Mouse (Mus musculus): ENCODE measurements at regions not wholly inside any gene's neighbourhood (a gene's known extent, or its start where the extent isn't known, plus 50 kb on each side); places are given as distances from the start of the nearest gene placed in this dataset.

DNA sequence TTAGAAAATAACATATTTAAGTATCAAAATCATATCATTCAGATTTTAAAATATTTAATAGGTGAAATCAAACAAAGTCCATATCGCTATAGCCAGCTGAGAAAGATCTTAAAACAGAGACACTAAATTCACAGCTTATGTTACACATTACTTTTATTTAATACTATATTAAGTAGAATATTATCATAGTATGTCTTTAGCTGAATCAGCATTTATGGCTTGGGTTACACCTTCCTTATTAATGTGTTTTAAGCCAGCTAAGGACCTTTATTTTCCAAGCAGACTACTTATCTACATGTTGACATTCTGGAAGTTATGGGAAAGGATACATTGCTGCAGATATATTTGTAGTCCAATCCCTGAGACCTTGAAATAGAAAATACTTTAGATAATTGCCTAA is 684.9 kb upstream of the Adgrl4 start:
- no peak overlapping the region for H3K27ac ChIP-seq
- no peak overlapping the region for H3K4me2 ChIP-seq (replicated peaks)
- no peaks in the 10 kb centered on the region for H3K36me3 ChIP-seq
- ATAC-seq, result no peak
- no peaks in the 10 kb centered on the region for H3K27me3 ChIP-seq
- H3K9ac ChIP-seq (replicated peaks), result no peak overlapping the region
- no peaks in the 10 kb centered on the region for H3K4me1 ChIP-seq (replicated peaks)
- H3K4me3 ChIP-seq (replicated peaks), result no peak overlapping the region
- 98% methylated on average over 1 of the region's 1 CpGs for WGBS
- H3K9me3 ChIP-seq, result no peaks in the 10 kb centered on the region

DNA sequence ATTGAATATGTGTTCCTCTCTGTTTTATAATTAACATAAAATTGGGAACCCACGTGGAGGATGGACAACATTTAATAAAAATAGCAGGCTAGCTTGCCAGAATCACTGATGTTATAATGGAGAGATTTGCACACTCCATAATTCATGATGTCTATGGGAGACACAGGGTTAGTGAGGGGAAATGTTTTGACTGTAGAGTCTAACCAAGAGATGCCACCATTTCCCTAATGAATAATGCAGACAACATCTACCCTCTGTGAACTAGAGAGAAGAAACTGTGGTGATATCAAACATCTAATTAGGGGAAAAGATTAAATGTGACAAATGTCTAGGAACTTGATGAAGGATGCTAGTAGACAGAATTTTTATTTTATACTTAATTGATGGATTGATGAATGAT is 677.8 kb upstream of the Adgrl4 start:
- Histone ChIP-seq H3K4me3 (replicated peaks) (no peak overlapping the region), H3K9me3 (no peaks in the 10 kb centered on the region), H3K9ac (replicated peaks) (no peak overlapping the region), H3K4me2 (replicated peaks) (no peak overlapping the region), H3K4me1 (replicated peaks) (no peaks in the 10 kb centered on the region), H3K27me3 (no peaks in the 10 kb centered on the region), H3K27ac (no peak overlapping the region), H3K36me3 (no peaks in the 10 kb centered on the region)
- ATAC-seq, result no peak
- 61% methylated on average over 1 of the region's 1 CpGs for WGBS

DNA sequence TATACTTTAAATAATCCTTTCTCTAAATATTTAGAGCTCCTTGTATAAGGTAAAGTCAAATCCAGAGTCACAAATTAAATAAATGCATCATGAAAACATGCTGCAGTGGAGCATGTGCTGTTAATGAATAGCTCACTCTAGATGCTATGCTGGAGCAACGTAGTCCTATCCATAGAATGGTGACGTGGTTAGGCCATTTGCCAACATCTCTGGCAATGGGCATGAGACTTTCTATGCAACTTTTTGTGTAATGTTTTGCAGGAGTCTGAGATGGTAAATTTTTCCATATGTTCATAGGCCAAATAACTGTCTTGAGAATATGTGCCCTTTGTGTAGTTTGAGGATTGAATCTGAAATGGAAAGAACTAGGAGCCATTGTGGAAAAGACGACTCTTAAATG is 653.1 kb upstream of the Adgrl4 start:
- Histone ChIP-seq H3K9ac (replicated peaks) (no peak overlapping the region), H3K4me2 (replicated peaks) (no peak overlapping the region)
- 92% methylated on average over 3 of the region's 3 CpGs for WGBS

DNA sequence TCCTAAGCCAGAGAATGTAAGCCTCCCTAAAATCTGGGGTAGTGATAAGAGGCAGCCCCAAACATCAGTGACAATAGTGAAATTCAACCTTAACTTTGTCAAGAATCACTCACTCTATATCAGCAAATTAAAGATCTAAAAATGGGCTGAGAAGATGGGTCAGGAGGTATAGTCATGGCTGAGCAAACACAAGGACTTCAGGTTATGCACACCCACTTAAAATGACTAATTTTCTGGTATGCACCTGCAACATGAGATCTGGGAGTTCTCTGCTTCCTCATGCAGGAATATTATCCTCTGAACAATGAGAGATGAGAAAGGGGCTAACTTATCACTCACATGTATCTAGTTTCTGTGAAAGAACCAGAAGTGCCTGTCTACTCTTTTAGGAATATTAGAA is 619.9 kb upstream of the Adgrl4 start:
- no peak overlapping the region for H3K27ac ChIP-seq
- no peaks in the 10 kb centered on the region for H3K36me3 ChIP-seq
- H3K4me2 ChIP-seq (replicated peaks), result no peak overlapping the region
- H3K4me3 ChIP-seq (replicated peaks), result no peak overlapping the region
- no peaks in the 10 kb centered on the region for H3K27me3 ChIP-seq
- H3K4me1 ChIP-seq (replicated peaks), result no peaks in the 10 kb centered on the region
- no peaks in the 10 kb centered on the region for H3K9me3 ChIP-seq
- H3K9ac ChIP-seq (replicated peaks), result no peak overlapping the region
- no peak for ATAC-seq

More for the DNA sequence above, 653.1 kb upstream of the Adgrl4 start:
- no peaks in the 10 kb centered on the region for H3K4me1 ChIP-seq (replicated peaks)
- H3K36me3 ChIP-seq, result no peaks in the 10 kb centered on the region
- H3K4me3 ChIP-seq (replicated peaks), result no peak overlapping the region
- no peak overlapping the region for H3K27ac ChIP-seq
- ATAC-seq, result no peak
- H3K27me3 ChIP-seq, result no peaks in the 10 kb centered on the region
- H3K9me3 ChIP-seq, result no peaks in the 10 kb centered on the region

DNA sequence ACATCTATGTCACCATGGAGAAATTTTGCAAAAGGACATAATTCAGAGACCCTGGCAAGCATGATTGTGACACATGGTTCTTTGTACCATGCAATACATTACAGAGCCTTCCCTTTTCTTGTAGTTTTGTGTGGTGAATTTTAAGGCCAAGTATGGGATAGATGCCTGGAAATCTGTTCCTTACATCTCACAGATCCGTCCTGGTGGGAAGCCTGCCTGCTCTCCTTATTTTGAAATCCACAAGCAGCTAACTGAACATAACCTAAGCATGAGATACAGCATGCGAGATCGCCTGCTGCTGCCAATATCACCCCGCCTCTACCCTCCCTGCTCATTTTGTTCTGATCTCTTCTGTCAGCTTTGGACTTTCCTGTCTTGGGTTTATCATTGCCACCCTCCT is 618.3 kb upstream of the Adgrl4 start:
- ATAC-seq, result no peak
- H3K9me3 ChIP-seq, result no peaks in the 10 kb centered on the region
- H3K9ac ChIP-seq (replicated peaks), result no peak overlapping the region
- H3K4me3 ChIP-seq (replicated peaks), result no peak overlapping the region
- WGBS, result 81% methylated on average over 4 of the region's 4 CpGs
- no peaks in the 10 kb centered on the region for H3K4me1 ChIP-seq (replicated peaks)
- H3K27me3 ChIP-seq, result no peaks in the 10 kb centered on the region
- H3K4me2 ChIP-seq (replicated peaks), result no peak overlapping the region
- H3K36me3 ChIP-seq, result no peaks in the 10 kb centered on the region
- no peak overlapping the region for H3K27ac ChIP-seq

DNA sequence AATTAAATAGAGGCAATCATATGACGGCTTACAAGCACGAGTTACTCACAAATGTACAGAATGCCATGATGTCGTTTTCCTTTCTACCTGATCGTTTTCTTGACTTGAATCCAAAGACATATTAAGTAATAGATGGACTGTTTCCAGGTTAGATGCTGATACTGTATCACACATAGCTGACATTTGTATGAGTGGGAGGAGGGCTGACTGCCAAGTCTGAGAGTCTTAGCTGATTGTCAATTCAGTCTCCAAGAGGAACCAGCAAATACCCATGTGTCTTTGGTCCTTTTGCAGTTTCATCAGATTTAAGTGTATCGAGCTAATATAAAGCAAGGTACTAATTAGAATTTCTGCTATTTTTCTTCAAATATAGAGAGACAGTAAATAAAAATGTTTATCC is 617.6 kb upstream of the Adgrl4 start:
- H3K9ac ChIP-seq (replicated peaks), result no peak overlapping the region
- H3K4me2 ChIP-seq (replicated peaks), result no peak overlapping the region
- no peaks in the 10 kb centered on the region for H3K9me3 ChIP-seq
- H3K36me3 ChIP-seq, result no peaks in the 10 kb centered on the region
- H3K4me3 ChIP-seq (replicated peaks), result no peak overlapping the region
- H3K4me1 ChIP-seq (replicated peaks), result no peaks in the 10 kb centered on the region
- no peak overlapping the region for H3K27ac ChIP-seq
- WGBS, result 89% methylated on average over 5 of the region's 5 CpGs
- H3K27me3 ChIP-seq, result no peaks in the 10 kb centered on the region
- no peak for ATAC-seq

DNA sequence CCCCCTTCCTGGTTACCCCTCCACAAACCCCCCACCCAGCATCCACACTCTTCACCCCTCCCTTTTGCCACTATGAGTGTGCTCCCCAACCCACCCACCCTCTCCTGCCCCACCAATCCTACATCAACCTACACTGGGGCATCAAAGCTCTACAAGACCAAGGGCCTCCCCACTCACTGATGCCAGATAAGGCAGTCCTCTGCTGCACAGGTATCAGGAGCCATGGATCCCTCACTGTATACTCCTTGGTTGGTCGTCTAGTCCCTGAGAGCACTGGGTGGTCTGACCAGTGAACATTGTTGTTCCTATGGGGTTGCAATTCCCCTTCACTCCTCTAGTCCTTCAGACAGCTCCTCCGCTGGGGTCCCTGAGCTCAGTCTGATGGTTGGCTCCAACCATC is 591.7 kb upstream of the Adgrl4 start:
- no peaks in the 10 kb centered on the region for H3K4me1 ChIP-seq (replicated peaks)
- no peak for ATAC-seq
- H3K4me2 ChIP-seq (replicated peaks), result no peak overlapping the region
- H3K9me3 ChIP-seq, result no peaks in the 10 kb centered on the region
- no peaks in the 10 kb centered on the region for H3K27me3 ChIP-seq
- no peak overlapping the region for H3K9ac ChIP-seq (replicated peaks)
- WGBS, result 96% methylated on average over 2 of the region's 2 CpGs
- no peak overlapping the region for H3K4me3 ChIP-seq (replicated peaks)
- no peaks in the 10 kb centered on the region for H3K36me3 ChIP-seq
- H3K27ac ChIP-seq, result no peak overlapping the region

DNA sequence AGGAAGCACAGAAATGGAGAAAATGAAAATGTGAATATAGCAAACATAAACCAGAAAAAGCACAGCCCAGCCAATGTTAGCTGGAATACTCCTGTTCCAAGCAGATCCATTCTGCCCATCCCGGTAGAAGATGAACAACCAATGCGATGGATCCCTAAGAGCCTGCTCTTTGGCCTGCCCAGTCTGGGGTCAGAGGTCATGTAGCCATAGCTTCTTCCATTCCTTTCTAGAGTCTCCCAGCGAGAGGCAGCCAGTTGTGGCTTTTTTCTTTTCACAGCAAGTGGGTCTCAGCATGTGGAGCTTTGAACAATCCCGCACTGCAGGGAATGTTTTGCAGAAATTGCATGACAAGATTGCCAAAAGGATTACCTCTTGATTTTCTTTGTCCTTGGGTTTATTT is 585.6 kb upstream of the Adgrl4 start:
- no peaks in the 10 kb centered on the region for H3K27me3 ChIP-seq
- 5% methylated on average over 4 of the region's 4 CpGs for WGBS
- no peaks in the 10 kb centered on the region for H3K9me3 ChIP-seq
- H3K4me1 ChIP-seq (replicated peaks), result no peaks in the 10 kb centered on the region; the same call in 1 of the 2 replicates
- H3K4me2 ChIP-seq (replicated peaks), result no peak overlapping the region
- H3K36me3 ChIP-seq, result no peaks in the 10 kb centered on the region
- H3K9ac ChIP-seq (replicated peaks), result no peak overlapping the region
- no peak overlapping the region for H3K27ac ChIP-seq
- ATAC-seq, result 0 out of 2 replicates have a peak, but pooled peaks have one; percentile 27
- H3K4me3 ChIP-seq (replicated peaks), result no peak overlapping the region

DNA sequence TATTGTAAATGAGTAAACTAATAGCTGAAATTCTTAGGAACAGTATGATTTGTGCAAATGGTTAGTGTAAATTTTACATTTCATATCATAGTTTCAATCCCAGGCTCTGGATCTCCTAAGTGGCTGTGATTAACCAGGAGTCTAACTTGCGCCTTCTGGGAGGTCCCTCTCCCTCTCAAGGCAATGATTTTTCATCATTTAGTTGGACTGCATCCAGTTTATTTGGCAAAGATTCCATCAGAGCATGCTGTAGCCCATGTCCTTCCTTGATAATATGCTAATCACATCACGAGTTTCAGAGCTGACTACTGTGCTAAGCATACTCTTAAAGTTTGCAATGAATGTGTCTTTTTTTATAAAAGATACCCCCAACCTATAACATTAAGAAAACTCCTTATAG is 541.0 kb upstream of the Adgrl4 start:
- Histone ChIP-seq H3K27ac (no peak overlapping the region), H3K36me3 (no peaks in the 10 kb centered on the region), H3K9ac (replicated peaks) (no peak overlapping the region), H3K9me3 (no peaks in the 10 kb centered on the region), H3K4me1 (replicated peaks) (no peaks in the 10 kb centered on the region), H3K27me3 (no peaks in the 10 kb centered on the region), H3K4me2 (replicated peaks) (no peak overlapping the region), H3K4me3 (replicated peaks) (no peak overlapping the region)
- WGBS, result 86% methylated on average over 2 of the region's 2 CpGs
- no peak for ATAC-seq

DNA sequence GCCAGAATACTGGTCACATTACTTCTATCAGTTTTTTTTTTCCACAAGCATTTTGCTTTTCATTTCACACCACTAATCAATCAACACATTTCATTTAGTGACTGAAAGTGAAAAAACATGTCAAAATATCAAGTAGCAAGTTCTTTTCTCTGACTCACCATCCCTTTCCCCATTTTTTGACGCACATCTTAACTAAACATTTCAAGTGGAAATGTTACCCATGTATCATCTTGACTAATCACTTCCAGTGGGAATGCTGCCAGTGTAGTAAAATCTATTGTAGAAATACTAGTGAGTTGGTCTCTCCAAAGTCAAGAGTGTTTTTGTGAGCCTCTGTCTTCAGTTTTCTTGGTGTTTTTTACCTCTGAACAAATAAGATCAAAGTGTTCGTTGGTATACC is 527.6 kb upstream of the Adgrl4 start:
- Histone ChIP-seq H3K4me1 (replicated peaks) (no peaks in the 10 kb centered on the region), H3K36me3 (no peaks in the 10 kb centered on the region), H3K4me2 (replicated peaks) (no peak overlapping the region), H3K27ac (no peak overlapping the region), H3K27me3 (no peaks in the 10 kb centered on the region), H3K9me3 (no peaks in the 10 kb centered on the region), H3K4me3 (replicated peaks) (no peak overlapping the region), H3K9ac (replicated peaks) (no peak overlapping the region)
- WGBS, result 91% methylated on average over 2 of the region's 2 CpGs
- ATAC-seq, result no peak

DNA sequence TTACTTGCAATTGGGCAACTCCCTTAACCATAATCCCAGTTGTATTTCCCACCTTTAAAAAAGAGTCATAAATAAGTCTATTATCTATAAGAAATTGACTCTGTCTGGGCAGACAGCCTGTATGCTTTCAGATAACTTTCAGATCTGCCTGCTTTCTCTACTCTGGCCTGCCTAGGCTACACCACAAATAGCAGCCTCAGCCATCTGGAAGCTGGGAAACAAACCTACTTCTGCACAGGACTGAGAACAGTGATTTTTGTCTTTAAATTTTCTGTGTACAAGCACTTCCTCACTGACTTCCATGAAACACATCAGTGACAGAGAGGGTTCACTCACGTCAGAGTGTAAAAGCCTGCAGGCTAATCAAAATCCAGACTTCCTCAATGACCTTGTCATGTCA is 482.8 kb upstream of the Adgrl4 start:
- no peak for ATAC-seq
- 69% methylated on average over 1 of the region's 1 CpGs for WGBS

DNA sequence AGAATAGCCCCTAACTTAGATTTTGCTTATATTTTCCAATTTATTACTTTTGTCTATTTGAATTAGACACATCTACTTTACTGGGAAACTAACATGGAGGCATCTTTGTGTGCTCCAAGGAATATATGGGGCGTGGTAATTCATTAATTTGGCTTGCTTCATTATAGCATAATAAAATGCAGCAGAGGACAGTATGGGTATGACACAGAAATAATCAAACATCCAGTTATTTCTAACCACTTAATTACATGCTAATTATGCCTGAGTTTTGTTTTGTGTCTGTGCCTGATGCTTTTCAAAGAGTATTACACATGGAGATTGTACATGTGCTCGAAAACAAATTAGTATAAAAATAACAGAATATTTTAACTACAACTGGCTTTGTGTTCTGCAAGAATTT is 438.0 kb upstream of the Adgrl4 start:
- no peak for ATAC-seq
- Histone ChIP-seq H3K27me3 (no peaks in the 10 kb centered on the region), H3K4me3 (replicated peaks) (no peak overlapping the region), H3K27ac (no peak overlapping the region), H3K4me1 (replicated peaks) (no peaks in the 10 kb centered on the region), H3K9me3 (no peaks in the 10 kb centered on the region), H3K36me3 (no peaks in the 10 kb centered on the region), H3K4me2 (replicated peaks) (no peak overlapping the region), H3K9ac (replicated peaks) (no peak overlapping the region)
- WGBS, result 89% methylated on average over 2 of the region's 2 CpGs

More for the DNA sequence above, 482.8 kb upstream of the Adgrl4 start:
- no peaks in the 10 kb centered on the region for H3K4me1 ChIP-seq (replicated peaks)
- no peaks in the 10 kb centered on the region for H3K36me3 ChIP-seq
- H3K9ac ChIP-seq (replicated peaks), result no peak overlapping the region
- no peak overlapping the region for H3K4me2 ChIP-seq (replicated peaks)
- no peak overlapping the region for H3K4me3 ChIP-seq (replicated peaks)
- H3K27me3 ChIP-seq, result no peaks in the 10 kb centered on the region
- no peaks in the 10 kb centered on the region for H3K9me3 ChIP-seq
- H3K27ac ChIP-seq, result no peak overlapping the region

DNA sequence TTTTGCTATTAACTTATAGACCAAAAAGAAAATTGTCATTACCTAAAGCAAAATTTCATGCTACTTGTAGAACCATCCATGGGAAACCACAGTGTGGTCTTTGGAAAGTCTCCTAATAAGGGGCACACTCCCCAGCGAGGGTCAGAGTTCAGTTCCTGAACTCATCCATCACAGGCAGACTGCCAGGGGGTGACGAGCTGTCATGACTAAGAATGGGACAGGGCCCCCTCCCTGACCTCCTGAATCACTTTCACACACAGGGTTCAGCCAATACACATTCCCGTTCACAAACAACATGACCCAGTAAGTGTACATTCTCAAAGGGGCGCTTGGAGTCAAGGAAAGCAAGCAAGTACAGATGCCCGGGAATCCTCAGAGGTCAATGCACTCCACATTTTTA is 437.5 kb upstream of the Adgrl4 start:
- no peak for ATAC-seq
- H3K36me3 ChIP-seq, result no peaks in the 10 kb centered on the region
- no peaks in the 10 kb centered on the region for H3K4me1 ChIP-seq (replicated peaks)
- H3K9ac ChIP-seq (replicated peaks), result no peak overlapping the region
- no peaks in the 10 kb centered on the region for H3K27me3 ChIP-seq
- 39% methylated on average over 5 of the region's 5 CpGs for WGBS
- H3K4me3 ChIP-seq (replicated peaks), result no peak overlapping the region
- no peak overlapping the region for H3K27ac ChIP-seq
- no peaks in the 10 kb centered on the region for H3K9me3 ChIP-seq
- no peak overlapping the region for H3K4me2 ChIP-seq (replicated peaks)
